ENCODE assay signal across 8 mouse cellular contexts in genomic region chr1:52748260-52748659, GRCm38 (mm10). TPM values are rescaled to one million over a fixed set of nuclear protein-coding genes. Genes with fewer than 3 reads are reported as not detected.
A peak's percentile ranks its signal among the peaks of the same experiment; 100 is the strongest.
DNase-seq lines count a peak whose midpoint lies in the region; ATAC-seq and TF ChIP-seq lines count a peak whose summit lies in the region.
"Had no signal": no experiment of that assay in that cellular context is flagged by ENCODE, and none has a peak within 500 bp of the region (broad histone marks: within the 10 kb centered on the region; RNA-seq: fewer than 3 reads in every experiment).

No protein-coding gene starts in this region.

- no peaks in the 10 kb centered on the region for H3K27me3 ChIP-seq in hindbrain, postnatal 0 days (ENCODE audit: insufficient read depth, low read length)

- H3K27ac ChIP-seq in hindbrain, postnatal 0 days: no peak overlapping the region

- H3K4me2 ChIP-seq in hindbrain, postnatal 0 days (ENCODE audit: low read depth, low read length): no peak overlapping the region

- no peak overlapping the region for H3K9ac ChIP-seq in hindbrain, postnatal 0 days (replicated peaks; ENCODE audit: low read length)

- H3K4me1 ChIP-seq in hindbrain, postnatal 0 days (ENCODE audit: insufficient read depth, low read length): no peaks in the 10 kb centered on the region
- H3K4me1 ChIP-seq in lung, adult 2 months (ENCODE audit: control insufficient read depth, insufficient read depth, low read length): no peaks in the 10 kb centered on the region

- no peak for TF ChIP-seq POLR2A in lung, adult 2 months (IDR thresholded peaks at IDR 0.05; ENCODE audit: borderline replicate concordance, extremely low read depth, low read depth, low read length)

- H3K4me3 ChIP-seq in hindbrain, postnatal 0 days (ENCODE audit: low read length): no peak overlapping the region
- no peak overlapping the region for H3K4me3 ChIP-seq in lung, adult 2 months (replicated peaks; ENCODE audit: extremely low read depth, low read depth, low read length)
- H3K4me3 ChIP-seq: myocyte had no signal

- no peaks in the 10 kb centered on the region for H3K9me3 ChIP-seq in hindbrain, postnatal 0 days (ENCODE audit: low read length)

- peak; percentile 36 for DNase-seq in ovary, postnatal 36 days (ENCODE audit: low spot score)
- DNase-seq in ovary, adult 18-20 months (ENCODE audit: low spot score): no peak
- peak; percentile 22 for DNase-seq in adrenal gland, adult 8-10 months
- peak; percentile 70 for DNase-seq in embryo, embryonic 11 days
- DNase-seq in hindbrain, postnatal 0 days (ENCODE audit: low spot score): peak; percentile 81
- peak; percentile 70 for DNase-seq in lung, adult 2 months
- DNase-seq in spleen, adult 12 weeks (ENCODE audit: low spot score): peak; percentile 30

- ATAC-seq in hindbrain, postnatal 0 days: no peak

- 27% methylated on average over 3 of the region's 3 CpGs for WGBS in hindbrain, postnatal 0 days
- 18% methylated on average over 3 of the region's 3 CpGs for WGBS in lung, adult 2 months

- no peaks in the 10 kb centered on the region for H3K36me3 ChIP-seq in hindbrain, postnatal 0 days (ENCODE audit: insufficient read depth, low read length)

- TF ChIP-seq CTCF in hindbrain, postnatal 0 days (IDR thresholded peaks at IDR 0.05; ENCODE audit: low read depth): peak; percentile 79
- no peak for TF ChIP-seq CTCF in lung, adult 2 months (IDR thresholded peaks at IDR 0.05; ENCODE audit: insufficient read depth, low read length)

RNA-seq across cellular contexts. Expression of gene Mfsd6, which starts 21.0 kb away (rescaled TPM):
- total RNA-seq in adrenal gland, adult 8-10 months (2022): 10 to 100 TPM; 20.3 to 26.7 (median 23.4) TPM
- total RNA-seq in hindbrain, postnatal 0 days (2014; rRNA removed): 42.8 and 47.0 TPM in 2 replicates
- 9.1 and 10.6 TPM in 2 replicates for polyA plus RNA-seq in hindbrain, postnatal 0 days (2015; fragmentation: Nextera tagmentation; extraction: Ambion mirVana)
- 18.3 and 23.2 TPM in 2 replicates for polyA plus RNA-seq in lung, adult 2 months (2012; rRNA removed)
